29 mouse cellular contexts compared by ENCODE assay signal in the genomic region with DNA sequence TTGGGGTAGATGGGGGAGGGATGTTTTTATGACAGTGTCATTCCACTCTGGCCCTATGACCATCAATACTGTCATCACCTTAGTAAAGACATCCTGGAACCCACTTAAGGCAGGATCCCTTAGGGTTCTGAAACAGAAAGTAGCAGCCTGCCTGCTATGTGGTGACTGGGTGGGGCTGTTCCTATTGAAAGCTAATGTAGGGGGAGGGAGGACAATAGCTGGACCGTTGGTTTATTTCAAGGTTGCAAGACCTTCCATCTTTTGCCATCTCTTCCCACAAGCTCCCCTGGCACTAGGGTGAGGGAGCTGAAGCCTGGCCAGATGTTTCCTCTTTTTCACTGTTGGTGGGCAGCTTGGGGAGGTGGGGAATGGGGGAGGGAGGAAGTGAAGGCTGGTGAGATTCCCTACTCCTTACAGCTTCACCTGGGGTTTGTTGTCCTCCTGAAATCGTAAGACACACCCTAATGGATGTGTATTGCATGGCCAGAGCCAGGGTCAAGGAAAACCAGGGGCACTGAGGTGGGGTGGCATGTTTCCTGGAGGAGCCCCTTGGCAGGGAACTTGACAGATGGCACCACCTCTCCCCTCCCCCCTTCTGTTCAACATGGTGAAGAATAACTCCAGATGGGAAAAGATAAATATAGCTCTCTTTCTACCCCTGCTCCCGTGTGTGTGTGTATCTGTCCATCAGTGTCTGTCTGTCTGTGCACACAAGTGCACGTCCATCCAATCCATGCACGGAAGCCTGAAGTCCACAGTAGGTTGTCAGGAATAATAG.
DNase-seq lines count a peak whose midpoint lies in the region; ATAC-seq lines count a peak whose summit lies in the region.
"Had no signal": no experiment of that assay in that cellular context is flagged by ENCODE, and none has a peak within 500 bp of the region (broad histone marks: within the 10 kb centered on the region; RNA-seq: fewer than 3 reads in every experiment).

No protein-coding gene starts in this region.

- peaks cover 8% of the 10 kb centered on the region for H3K4me1 ChIP-seq in hindbrain, embryonic 12.5 days
- peaks cover 5% of the 10 kb centered on the region; the same call in 1 of the 2 replicates for H3K4me1 ChIP-seq in hindbrain, embryonic 16.5 days (ENCODE audit: control insufficient read depth, insufficient read depth, low read depth, low read length)

- H3K9me3 ChIP-seq in hindbrain, embryonic 12.5 days (replicated peaks) = no peaks in the 10 kb centered on the region
- no peaks in the 10 kb centered on the region for H3K9me3 ChIP-seq in hindbrain, embryonic 16.5 days (ENCODE audit: control insufficient read depth, low read length)
- H3K9me3 ChIP-seq: G1E; heart, embryonic 12.5 days; hindbrain, embryonic 15.5 days; intestine, embryonic 15.5 days; midbrain, embryonic 13.5 days had no signal

- intact Hi-C loops in left cerebral cortex, postnatal 4 days (cut with DNase I) = no loop called here
- intact Hi-C loops in left cerebral cortex, postnatal 14 days (cut with DNase I) = no loop called here

- peak; percentile 64 for ATAC-seq in common myeloid progenitor, adult 5-6 weeks (replicated peaks; ENCODE audit: low read depth, poor library complexity, severe bottlenecking)
- ATAC-seq in megakaryocyte, adult 5-6 weeks (ENCODE audit: poor library complexity, severe bottlenecking) = peak; percentile 51
- ATAC-seq in hindbrain, embryonic 12.5 days (ENCODE audit: low FRiP score) = no peak
- no peak for ATAC-seq in hindbrain, embryonic 16.5 days
- ATAC-seq: intestine, embryonic 15.5 days; midbrain, embryonic 13.5 days had no signal

- no peak overlapping the region for H3K4me2 ChIP-seq in hindbrain, embryonic 12.5 days (replicated peaks)
- no peak overlapping the region for H3K4me2 ChIP-seq in hindbrain, embryonic 16.5 days (ENCODE audit: low read length)
- H3K4me2 ChIP-seq: heart, embryonic 12.5 days; hindbrain, embryonic 15.5 days; intestine, embryonic 15.5 days; midbrain, embryonic 13.5 days had no signal

- WGBS in hindbrain, embryonic 12.5 days = 77% methylated on average over 5 of the region's 5 CpGs
- 77% methylated on average over 5 of the region's 5 CpGs for WGBS in hindbrain, embryonic 16.5 days

- no peak overlapping the region for H3K27ac ChIP-seq in hindbrain, embryonic 12.5 days
- H3K27ac ChIP-seq in hindbrain, embryonic 16.5 days (ENCODE audit: low read depth, low read length) = no peak overlapping the region
- H3K27ac ChIP-seq: gastrocnemius, adult 2 months; heart, adult 2 months; hindbrain, embryonic 15.5 days; intestine, embryonic 15.5 days; kidney, postnatal 0 days; liver, embryonic 14.5 days; midbrain, embryonic 13.5 days had no signal

- H3K36me3 ChIP-seq in splenic B cell, adult 2 months (ENCODE audit: control insufficient read depth, insufficient read depth, low read length, poor library complexity, severe bottlenecking) = no peaks in the 10 kb centered on the region
- no peaks in the 10 kb centered on the region for H3K36me3 ChIP-seq in hindbrain, embryonic 12.5 days
- no peaks in the 10 kb centered on the region for H3K36me3 ChIP-seq in hindbrain, embryonic 16.5 days (ENCODE audit: control insufficient read depth, insufficient read depth, low read length)
- H3K36me3 ChIP-seq: G1E; heart, embryonic 12.5 days; hindbrain, embryonic 15.5 days; intestine, embryonic 15.5 days; midbrain, embryonic 13.5 days had no signal

- no peak overlapping the region for H3K9ac ChIP-seq in hindbrain, embryonic 12.5 days
- no peak overlapping the region for H3K9ac ChIP-seq in hindbrain, embryonic 16.5 days (ENCODE audit: low read depth, low read length)
- H3K9ac ChIP-seq: heart, embryonic 12.5 days; hindbrain, embryonic 15.5 days; intestine, embryonic 15.5 days; liver, embryonic 14.5 days; midbrain, embryonic 13.5 days had no signal

- no peak overlapping the region for H3K4me3 ChIP-seq in hindbrain, embryonic 12.5 days
- no peak overlapping the region for H3K4me3 ChIP-seq in hindbrain, embryonic 16.5 days (ENCODE audit: low read length)
- H3K4me3 ChIP-seq: gastrocnemius, adult 2 months; heart, adult 2 months; heart, embryonic 12.5 days; hindbrain, embryonic 15.5 days; intestine, embryonic 15.5 days; midbrain, embryonic 13.5 days had no signal

- no peaks in the 10 kb centered on the region for H3K27me3 ChIP-seq in splenic B cell, adult 2 months (ENCODE audit: control insufficient read depth, insufficient read depth, low read length, poor library complexity, severe bottlenecking)
- H3K27me3 ChIP-seq in hindbrain, embryonic 12.5 days = peaks cover 8% of the 10 kb centered on the region; the same call in 1 of the 2 replicates
- no peaks in the 10 kb centered on the region for H3K27me3 ChIP-seq in hindbrain, embryonic 16.5 days (replicated peaks; ENCODE audit: control insufficient read depth, insufficient read depth, low read length)
- H3K27me3 ChIP-seq: intestine, embryonic 15.5 days had no signal

- DNase-seq in left cerebral cortex, postnatal 4 days = peak; percentile 45
- no peak for DNase-seq in left cerebral cortex, postnatal 14 days (ENCODE audit: low spot score in 2 of 2)
- peak; percentile 30 for DNase-seq in splenic B cell, adult 2 months (ENCODE audit: low read depth, low spot score)
- DNase-seq: adrenal gland, postnatal 10 days; cerebellum, adult 11 months; cerebellum, adult 9-10 months; gastrocnemius, adult 2 months; gastrocnemius, postnatal 36 days; heart, adult 2 months; heart, postnatal 4 days; kidney, adult 2 months; kidney, postnatal 4 days; layer of hippocampus, postnatal 36 days; liver; lung, adult 2 months; lung, postnatal 10 days; right cerebral cortex, postnatal 25 days; thymus, postnatal 14 days had no signal

Comparison
In these comparisons a context has a peak if more than half of its experiments do, and no peak if none do; other contexts are left out.
1. DNase-seq: peak in left cerebral cortex, postnatal 4 days (single experiment) and splenic B cell, adult 2 months (single experiment); none in left cerebral cortex, postnatal 14 days (0 of 2).
2. ATAC-seq: peak in common myeloid progenitor, adult 5-6 weeks (single experiment) and megakaryocyte, adult 5-6 weeks (single experiment); none in hindbrain, embryonic 12.5 days (single experiment) and hindbrain, embryonic 16.5 days (single experiment).